Mouse (Mus musculus): ENCODE results near the gene Adcy4. TPM values are rescaled to one million over a fixed set of nuclear protein-coding genes. Genes with fewer than 3 reads are reported as not detected.

Adcy4 gene
- 8.0 and 10.2 TPM in 2 replicates for total RNA-seq (2021)
- long read RNA-seq = 0 reads

DNA sequence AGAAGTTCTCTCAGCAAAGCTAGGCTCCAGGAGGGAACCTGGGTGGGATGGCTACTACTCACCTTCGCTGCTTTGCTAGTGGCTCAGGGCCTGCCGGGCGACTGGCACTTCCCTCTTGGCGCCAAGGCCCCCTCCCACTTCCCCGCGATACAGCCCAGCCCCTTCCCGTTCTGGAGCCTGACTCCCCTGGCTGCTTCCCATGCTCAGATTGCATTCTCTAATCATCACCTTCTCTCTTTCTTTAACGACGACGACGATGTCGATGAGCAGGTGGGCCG, at the start of gene Adcy4:
TSS of gene Adcy4 (minus strand) at position 138 of the 278 bp plus-strand sequence.
- DNase-seq = no peak

DNA sequence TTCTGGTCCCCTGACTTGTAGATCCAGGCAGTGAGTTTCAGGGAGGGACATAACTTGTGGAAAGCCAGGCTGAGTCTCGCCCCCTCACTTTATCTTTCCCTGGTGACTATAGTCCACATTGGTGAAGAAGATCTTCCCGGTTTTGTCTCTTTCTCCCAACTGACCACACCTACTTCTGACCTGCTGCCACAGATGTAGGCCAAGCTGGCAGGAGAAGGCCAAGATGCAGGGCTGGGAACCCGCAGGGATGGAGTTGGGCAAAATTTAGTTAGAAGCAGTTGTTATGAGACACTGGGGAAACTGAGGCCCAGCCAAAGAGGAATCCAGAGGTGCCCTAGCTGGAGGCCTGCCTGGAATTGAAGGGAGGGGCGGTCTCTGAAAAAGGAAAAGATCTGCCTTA, 49.2 kb upstream of the Adcy4 start:
- no peak for DNase-seq

DNA sequence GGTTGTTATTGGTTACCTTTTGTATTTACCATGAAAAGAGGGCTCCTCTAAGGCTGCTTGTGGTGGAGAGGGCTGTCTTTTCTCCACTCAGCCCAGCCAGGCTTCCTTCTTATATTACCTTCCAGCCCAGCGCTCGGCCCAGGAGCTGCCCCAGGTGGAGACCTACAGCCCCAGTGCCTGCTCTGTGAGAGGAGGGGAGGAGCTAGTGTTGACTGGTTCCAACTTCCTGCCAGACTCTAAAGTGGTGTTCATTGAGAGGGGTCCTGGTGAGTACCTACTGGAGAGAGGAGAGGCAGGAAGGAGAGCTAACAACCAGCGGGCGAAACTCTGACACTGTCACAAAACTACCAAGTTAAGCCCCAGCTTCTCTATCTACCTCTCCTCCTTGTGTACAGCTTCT, 46.4 kb upstream of the Adcy4 start:
- no peak for DNase-seq

DNA sequence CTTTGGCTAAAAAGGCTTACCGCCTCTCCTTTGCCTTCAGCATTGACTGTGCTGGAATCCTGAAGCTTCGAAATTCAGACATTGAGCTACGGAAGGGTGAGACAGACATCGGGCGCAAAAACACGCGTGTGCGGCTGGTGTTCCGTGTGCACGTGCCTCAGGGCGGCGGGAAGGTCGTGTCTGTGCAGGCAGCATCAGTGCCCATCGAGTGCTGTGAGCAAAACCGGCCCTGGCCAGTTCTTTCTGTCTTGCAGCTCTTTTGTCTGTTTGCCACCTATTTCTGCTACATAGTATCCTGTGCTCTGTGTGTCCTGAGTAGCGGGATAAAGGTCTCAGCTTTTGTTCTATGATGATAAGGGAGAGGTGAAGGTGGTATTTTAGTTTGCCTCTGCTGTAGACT, 46.0 kb upstream of the Adcy4 start:
- no peak for DNase-seq

DNA sequence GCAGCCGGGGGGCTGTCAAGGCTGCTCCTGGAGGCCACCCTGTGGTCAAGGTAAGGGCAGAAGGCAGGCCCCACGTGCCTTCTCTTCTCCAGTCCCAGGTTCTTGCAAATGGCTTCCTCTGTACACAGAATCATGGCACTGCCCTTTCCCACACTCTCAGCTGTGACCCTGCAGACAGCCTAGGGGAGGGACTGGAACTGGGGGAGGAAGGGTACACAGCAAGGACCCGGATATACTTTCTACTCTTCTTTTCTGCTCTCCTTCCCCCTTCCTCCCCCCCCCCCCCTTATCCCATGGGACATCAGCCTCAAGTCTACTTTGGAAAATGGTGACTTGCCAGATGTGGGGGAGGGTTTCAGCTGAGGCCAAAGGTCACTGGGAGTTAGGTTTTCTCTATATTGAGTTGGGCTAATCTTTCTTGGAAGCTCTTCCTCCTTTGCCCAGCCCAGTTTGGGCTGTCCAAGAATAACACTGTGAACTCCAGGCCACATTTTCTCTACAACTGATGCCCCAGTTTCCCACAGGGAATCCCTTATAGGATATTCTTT, 44.9 kb upstream of the Adcy4 start:
- no peak for DNase-seq

DNA sequence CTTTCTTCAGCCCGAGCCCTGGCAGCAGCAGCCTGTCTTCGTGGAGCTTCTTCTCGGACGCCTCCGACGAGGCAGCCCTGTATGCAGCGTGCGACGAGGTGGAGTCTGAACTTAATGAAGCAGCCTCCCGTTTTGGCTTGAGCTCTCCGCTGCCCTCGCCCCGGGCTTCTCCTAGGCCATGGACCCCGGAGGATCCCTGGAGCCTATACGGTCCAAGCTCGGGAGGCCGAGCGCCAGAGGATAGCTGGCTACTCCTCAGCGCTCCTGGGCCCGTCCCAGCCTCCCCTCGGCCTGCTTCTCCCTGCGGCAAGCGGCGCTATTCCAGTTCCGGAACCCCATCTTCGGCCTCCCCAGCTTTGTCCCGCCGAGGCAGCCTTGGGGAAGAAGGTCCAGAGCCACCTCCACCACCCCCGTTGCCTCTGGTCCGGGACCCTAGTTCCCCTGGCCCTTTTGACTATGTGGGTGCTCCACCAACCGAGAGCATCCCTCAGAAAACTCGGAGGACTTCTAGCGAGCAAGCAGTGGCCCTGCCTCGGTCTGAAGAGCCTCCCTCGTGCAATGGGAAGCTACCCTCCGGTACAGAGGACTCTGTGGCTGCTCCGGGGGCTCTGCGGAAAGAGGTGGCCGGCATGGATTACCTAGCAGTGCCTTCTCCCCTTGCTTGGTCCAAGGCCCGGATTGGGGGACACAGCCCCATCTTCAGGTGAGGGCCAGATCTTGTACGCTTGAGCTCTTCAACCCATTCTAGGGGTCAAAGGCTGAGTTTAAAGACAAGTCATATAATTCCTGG, 42.9 kb upstream of the Adcy4 start:
- no peak for DNase-seq

DNA sequence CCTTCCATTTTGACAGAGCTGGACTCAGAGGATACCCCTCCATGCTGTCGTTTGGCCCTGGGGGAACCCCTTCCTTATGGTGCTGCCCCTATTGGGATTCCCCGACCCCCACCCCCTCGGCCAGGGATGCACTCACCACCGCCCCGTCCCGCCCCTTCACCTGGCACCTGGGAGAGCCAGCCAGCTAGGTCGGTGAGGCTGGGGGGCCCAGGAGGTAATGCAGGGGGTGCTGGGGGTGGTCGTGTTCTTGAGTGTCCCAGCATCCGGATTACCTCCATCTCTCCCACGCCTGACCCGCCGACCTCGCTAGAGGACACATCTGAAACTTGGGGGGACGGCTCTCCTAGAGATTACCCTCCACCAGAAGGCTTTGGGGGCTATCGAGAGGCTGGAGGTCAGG, 42.2 kb upstream of the Adcy4 start:
- DNase-seq = no peak

DNA sequence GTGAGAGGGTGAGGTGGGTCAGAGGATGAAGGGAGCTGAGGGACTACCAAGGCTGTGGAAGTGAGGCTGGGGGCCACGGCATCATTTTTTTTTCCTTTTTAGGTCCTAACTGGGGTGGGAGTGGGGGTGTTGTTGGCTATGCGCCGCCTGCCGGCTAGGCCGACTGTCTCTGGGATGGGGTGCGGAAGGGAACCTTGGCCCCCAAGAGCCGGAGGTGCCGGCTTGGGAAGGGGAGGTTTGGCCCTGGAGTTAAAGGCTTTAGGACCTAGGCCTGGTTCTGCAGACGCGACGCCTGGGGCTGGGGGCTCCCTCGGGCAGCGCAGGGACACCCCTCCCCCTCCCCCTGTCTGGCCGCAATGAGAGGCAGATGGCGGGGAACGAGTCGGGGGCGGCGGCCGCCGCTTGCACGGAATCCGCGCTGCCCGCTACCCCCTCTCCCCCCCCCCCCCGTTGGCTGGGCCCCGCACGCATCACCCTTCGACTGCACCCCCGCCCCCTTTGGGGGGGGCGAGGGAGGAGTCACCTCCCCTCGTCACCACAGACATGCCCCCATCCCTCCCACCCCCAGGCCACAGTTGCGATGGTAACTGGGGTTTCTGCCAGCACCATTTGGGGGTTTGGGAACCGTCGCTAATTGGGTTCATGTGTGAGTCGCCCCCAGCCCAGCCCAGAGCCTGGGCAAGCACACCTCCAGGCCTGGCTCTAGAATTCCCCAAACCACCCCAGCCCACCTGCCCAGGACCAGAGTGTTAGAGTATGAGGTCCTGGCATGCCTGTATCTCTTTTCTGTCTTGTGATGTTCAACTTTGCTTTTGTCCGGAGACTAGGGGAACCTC, 41.5 kb upstream of the Adcy4 start:
- peak; percentile 16 for DNase-seq

DNA sequence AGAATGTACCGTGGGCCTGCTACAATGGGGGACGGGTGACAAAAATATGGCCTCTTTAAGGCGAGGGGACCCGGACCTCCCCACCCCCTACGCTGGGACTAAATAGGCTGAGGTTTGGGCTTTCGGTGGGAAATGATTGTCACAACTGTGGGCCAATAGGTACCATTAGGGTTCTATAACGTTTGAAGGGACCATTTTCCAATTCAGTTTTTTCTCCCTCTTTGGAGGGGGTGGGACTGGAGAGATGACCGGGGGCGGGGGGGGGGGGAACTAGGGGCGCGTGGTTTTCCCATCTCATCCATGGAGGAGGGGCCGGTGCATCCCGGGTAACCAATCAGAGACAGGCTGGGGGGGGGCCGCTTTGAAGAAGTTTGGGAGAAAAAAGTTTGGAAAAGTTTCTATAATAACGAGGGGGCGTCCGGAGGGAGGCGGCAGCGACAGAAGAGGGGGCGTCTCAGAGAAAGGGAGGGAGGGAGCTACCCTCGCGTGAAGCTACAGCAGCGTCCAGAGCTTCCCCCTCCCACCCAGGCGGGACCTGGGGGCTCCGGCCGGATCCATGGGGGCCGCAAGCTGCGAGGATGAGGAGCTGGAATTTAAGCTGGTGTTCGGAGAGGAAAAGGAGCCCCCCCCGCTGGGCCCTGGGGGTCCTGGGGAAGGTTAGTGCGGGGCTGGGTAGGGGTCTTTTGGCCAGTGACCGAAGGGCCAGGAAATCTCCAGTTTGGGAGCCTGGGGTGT, 40.8 kb upstream of the Adcy4 start:
- peak; percentile 42 for DNase-seq

DNA sequence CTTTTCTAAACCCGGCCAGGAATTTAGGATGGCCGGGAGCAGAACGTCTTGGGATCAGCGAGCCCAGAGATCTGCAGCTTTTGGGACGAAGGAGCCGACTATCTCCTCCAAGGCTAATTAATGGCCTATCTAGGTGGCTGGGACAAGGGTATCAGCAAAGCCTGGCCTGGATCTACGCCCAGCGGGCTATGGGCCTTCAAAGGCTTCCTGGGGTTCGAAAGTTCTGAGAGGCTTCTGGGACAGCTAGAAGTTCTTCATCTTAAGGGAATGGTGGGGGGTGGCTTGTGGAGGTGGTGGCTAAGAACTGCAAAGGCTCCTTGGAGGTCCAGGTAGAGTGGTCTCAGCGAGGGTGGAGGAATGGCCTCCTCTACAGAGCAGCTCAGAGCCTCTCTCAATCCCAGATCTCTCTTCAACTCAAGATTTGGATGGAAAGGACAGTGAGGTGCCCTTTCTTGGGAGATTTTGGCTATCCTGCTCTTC, 40.1 kb upstream of the Adcy4 start:
- DNase-seq = peak; percentile 30

DNA sequence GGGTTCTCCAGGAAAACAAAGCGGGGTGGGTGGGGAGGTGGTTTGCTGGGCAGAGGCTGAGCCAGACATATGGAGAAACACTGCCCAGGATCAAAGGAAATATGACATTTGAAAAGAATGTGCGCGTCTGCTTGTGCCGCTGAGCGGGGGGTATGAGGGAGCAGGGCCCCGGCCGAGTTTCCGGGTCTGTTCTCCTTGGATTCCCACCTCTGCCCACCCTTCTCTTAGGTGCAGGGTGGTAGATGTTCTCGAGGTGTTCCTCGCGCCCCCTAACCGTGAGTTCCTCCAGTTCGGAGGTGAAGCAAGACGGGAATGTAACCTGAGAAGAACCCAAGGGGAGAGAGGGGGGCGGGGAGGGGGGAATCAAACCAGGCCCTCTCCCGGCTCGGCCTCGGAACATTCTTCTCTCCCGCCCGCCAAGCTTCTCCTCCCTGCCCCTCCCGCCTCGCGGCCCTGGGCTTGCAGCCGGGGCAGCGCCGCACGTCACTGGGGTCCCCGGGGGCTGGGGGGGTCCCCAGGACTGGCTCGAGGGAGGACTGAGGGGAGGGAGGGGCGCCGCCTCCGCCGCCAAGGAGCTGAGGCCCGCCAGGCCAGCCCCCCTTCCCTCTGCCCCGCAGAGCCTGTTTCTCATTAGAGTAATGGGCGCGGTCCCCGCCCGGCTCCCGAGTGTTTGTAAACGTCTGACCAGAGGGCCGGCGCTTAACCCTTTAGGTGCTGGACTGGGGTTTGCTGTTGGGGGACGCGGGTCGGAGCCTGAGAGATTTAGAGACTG, 39.3 kb upstream of the Adcy4 start, which contains the start of gene Nfatc4:
TSS of gene Nfatc4 (plus strand) at position 154 of the 772 bp plus-strand sequence.
- peak; percentile 72 for DNase-seq

DNA sequence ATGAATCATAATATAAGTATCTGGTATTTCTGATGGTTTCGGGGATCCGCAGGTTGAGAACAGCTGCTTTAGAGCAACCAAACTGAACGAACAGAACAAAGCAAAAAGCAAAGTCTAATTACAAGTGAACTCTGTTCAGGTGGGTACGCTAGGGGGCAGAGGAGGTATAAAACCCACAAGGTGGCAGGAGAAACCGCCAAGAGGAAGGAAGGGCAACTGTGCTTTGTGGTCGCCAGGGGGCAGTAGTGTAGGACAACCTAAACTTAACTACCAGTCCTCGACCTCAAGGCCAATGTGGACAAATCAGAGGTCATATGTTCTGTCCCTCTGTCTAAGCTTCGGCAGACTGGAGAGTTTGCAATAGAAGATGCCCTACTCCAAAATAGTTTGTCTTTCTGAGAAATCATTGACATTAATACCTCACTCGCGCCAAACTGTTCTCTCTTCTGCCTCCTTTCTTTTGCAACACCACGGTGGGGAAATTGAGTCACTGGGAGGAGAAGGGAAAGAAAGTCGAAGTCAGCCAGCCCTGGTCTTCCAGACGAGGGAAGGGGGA, 38.6 kb upstream of the Adcy4 start:
- DNase-seq = peak; percentile 72

DNA sequence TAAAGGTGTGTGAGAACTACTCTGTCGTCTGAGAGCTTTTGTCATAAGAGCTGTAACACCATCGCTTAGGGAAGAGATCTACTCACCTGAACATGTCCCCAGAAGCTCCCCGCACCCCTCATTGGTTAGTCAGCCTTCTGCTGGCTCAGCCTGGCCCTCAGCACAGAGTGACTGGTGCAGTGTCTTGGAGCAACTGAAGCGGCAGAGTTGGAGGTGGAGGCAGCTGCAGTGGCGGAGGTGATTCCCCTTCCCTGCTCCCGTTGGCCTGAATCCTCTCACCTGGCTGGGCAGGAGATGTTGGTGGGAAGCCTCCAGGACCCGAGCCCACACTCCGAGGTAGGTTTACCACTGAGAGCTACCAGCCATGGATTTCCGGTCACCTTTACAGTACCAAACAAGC, 36.7 kb upstream of the Adcy4 start:
- no peak for DNase-seq

DNA sequence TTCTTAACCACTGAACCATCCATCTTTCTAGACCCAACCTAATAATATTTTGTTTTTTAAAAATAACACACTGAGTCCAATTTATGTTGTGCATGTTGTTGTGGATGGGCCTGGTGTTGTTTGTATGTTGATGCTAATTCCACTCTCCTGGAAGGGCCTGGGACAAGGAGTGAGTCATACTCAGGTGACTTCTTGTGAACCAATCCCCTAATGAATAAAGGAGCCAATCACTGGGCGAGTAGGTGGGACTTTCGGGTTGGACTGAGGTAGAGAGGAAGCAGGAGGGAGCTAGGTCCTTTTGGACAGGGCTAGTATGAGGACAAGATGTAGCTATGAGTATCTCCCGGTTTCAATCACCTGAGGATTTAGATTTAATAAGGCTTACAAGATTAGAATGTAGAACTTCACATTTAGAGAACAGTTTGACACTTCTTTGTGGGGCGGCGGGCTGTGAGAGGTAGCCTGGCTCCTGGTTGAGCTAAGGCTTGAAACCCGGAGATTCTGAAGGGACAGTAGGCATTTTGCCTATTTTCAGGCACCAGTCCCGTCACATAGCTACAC, 36.0 kb upstream of the Adcy4 start:
- DNase-seq = no peak

DNA sequence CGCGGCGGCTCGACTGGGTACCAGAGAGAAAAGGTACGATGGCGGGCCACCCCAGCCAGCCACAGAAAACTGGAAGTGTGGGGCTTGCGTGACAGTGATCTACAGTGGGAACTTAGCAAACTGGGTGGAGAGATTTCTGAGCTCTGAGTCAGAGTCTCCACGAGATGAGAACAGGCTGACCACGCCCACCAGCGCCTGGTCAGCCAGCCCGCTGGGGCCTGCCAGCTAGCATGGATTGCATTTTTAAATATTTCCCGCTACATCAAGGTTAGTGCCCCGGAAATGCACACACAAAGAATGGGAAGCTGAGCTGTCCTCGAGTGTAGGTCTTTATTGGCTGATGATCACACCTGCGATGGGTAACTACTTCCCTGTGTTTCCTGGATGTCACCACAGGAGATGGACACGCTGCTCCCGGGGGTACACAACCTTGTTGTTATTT, 31.4 kb upstream of the Adcy4 start:
- peak; percentile 77 for DNase-seq

DNA sequence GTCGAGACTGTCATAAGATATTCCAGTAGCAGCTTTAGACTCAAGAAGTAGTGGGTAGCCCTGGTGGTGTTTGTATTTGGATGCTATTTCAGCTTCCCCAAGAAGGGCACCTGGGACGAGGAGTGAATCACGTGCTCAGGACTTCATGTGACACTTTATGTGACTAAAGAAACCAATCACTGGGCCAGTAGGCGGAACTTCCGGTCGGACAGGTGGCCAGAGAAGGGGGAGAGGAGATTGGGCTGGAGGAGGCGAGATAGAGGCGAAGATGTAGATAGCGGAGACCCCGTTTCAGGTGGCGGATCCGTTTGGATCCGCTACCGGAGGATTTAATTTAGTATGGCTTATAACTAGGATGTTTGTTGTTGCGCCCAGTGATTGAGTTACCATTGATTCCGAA, 31.0 kb upstream of the Adcy4 start:
- peak; percentile 70 for DNase-seq

DNA sequence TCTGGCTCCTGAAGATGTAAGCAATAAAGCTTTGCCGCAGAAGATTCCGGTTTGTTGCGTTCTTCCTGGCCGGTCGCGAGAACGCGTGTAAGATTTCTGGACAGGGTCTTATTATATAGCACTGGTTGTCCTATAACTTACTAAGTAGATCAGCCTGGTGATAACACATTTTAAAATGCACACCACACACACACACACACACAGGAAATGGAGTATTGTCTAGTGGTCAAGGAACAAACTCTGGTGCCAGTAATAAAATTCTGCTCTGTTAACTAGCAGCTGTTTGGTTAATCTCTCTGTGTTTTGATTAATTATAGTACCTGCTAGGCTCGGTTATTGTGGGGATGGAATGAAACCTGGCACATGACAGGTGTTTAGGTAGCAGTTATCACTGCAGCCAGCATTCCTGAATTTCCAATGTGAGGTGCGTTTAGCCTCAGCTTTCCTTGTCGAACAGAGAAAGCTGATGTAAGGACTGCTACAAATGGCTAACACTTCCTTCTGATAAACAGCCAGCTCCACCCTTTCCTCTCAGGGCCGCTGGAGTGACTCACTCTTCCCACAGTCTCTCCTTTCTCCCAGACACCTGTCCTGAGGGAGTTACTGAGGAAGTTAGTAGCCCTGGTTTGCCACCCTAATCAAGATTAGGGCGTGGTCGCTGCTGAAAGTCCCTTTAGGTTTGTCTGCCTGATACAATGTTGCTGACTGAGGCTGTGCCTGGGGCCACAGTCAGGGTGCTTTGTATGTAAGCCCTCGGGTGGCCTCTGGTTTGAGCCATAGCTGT, 11.7 kb upstream of the Adcy4 start:
- no peak for DNase-seq

DNA sequence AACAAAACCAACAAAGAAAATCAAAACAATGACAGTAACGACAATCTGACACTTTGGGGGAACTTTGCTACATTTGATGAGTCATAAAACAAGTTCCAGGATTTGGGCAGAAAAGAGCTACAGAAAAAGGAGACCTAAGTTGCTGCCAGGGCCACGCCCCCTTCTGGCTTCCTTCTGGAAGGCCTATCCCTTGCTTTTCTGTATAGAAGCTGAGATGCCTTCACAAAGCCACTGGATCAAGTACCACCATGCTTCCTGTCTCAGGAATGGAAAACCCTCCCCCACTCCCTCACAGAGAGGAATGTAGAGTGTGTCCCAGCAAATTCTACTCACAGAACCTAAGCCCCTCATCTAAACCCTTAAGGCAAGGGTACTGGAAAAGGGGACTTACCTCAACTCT, 10.1 kb upstream of the Adcy4 start:
- DNase-seq = no peak

DNA sequence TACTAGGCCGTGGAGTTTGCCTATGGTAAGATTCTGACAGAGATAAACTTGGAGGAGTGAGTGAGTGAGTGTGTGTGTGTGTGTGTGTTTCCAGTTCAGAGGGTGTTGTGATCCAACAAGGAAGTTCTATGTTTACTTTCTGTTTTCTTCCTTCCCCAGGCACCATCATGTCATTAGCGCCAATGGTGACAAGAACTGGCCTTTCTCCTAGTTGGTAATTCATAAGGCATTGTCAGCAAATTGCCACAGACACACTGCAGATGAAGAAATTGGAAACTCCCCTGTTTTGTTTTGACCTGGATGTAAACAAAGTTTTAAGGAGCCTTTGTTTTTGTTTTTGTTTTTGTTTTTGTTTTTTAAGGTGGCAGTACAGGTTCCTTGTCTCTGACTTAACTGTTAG, 9.6 kb upstream of the Adcy4 start:
- no peak for DNase-seq
